Mouse (Mus musculus) layer of hippocampus, postnatal 36 days (tissue): ENCODE data around the gene Grin2a. TPM values are rescaled to one million over a fixed set of nuclear protein-coding genes. Genes with fewer than 3 reads are reported as not detected.
"Not testable (repeated sequence)": the region's sequence is repeated elsewhere in the genome, so short reads cannot be mapped to it uniquely, and the experiment has no call there.

Experiments used
- DNase-seq, 2 experiments: peaks; one replicate each; pipeline ENCODE4 v3.0.0; 2022
- total RNA-seq, 2 experiments: library from RNA; stranded (reverse); gene quantifications; 2 replicates each; pipeline ENCODE4 v1.2.3; 2021

Grin2a gene
- total RNA-seq, 2 experiments from 2014 or later = 375 to 412 TPM

DNA sequence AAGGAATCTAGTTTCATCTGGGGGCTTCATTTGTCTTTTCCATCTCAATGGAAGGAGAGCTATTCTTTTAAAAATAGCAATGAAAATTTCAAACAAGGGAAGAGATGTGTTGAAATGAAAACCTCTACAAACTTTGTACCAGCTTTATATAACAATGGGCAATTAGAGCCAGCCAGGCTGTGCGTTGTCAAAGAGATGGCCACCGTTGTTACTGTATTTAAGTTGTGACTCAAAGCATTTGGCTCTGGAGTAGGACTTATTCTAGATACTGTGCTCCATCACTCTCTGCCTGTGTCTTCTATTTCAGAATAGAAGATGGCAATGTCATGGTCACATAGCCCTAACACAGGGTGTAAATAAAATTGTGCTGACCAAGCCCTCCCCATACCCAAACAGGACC, 371.0 kb downstream of the Grin2a start:
- no peak for DNase-seq

DNA sequence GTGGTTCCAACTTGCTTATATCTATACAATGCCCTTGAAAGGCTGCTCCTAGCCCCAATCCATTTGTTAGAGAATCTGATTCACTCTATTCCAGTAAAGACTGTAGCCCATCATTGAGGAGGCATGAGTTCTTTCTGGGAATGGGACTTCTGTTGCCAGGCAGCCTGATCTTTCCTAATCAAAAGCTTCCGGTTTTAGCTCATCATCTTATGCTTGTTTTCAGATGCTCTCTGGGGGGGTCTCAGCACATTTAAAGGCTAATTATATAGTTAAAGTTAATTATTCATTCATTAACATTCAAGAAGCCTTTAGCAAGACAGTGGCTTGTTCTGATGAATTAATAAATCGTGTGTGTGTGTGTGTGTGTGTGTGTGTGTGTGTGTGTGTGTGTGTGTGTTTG, 377.2 kb downstream of the Grin2a start:
- no peak for DNase-seq

DNA sequence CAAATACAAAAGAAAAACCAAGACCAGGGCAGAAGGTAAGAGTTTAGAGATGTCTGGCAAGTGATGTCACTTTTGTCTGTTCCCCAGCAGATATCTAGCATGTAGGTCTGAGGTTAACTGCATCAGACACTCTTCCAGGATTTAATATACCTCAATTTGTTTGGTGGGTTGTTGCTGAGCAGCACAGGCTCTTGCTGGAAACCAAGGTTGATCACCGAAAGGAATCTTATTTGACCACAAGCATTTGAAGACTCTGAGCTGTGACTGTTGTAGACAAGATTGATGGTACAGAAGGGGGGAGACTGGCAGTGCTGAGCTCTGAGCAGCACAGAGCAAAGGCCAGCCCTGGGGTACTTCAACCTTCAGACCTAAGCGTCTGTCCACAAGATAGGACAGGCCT, 378.1 kb downstream of the Grin2a start:
- no peak for DNase-seq

DNA sequence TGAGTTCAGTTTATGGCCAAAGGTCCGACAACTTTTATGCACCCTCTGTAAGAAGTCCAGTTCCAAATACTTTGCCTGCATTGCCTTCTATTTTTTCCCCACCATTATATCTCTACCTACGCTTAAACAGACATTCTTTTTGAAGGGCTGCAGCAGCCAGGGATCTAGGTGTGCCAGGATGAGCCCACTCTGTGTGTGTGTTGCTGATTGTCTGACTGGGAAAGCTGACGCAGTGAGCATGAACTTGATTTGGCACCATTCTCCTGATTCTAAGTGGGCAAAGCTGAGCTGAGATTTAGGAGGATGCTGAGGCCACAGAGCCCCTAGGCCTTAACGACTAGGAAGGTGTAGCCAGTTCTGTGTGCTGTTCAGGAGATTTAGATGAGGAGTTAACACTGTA, 378.6 kb downstream of the Grin2a start:
- no peak for DNase-seq

DNA sequence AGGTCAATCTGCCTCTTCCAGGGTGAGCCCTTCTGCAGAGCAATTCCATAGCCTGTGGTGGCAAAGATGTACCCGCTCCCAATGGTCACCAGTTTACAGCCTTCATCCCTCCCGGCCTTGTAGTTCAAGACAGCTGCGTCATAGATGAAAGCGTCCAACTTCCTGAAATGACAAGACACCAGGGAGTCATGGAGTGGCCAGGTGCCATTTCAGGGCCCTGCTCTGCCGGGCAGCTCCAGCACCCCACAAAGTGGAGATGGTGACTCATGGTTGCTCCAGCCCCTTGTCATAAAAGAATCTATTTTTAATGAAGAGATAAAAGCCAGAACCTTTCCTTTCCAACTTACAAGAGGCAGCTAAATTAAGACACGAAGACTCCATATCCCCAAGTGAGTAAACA, 382.8 kb downstream of the Grin2a start:
- not testable (repeated sequence) for DNase-seq

DNA sequence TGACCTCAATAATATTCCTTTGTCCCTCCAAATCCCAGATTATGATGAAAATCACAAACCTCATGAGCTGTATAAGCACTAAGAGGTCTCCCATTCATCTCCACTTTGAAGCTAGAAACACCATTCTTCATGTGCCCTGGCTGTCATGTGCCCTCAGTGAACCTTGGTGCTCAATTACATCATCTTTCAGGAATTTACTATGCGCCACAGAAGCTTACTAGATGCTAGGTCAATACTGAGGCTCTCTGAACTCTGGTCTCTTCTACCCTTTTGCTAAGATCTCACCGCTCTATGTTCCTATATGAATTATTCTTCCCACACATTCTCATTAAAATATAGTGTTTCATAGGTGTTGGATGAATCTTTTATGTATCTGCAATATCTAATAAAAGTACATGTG, 387.9 kb downstream of the Grin2a start:
- DNase-seq = no peak

DNA sequence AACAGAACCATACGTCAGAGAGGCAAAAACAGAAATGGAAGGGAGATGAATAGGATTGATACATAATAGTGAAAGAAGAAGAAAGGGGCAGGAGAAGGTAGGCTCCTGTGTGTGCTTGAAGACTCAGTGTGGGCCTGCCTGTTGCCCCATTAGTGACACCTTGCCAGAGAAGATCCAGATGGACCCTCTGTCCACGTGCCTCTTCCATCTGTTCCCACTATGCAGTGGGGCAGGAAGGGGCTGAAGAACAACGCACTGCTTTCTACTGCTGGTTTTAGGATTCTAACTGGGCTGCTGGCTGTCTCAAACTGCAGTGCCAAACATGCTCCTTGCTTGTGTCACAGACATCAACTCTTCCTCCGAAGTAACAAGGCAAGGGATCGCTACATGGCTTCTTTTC, 391.4 kb downstream of the Grin2a start:
- DNase-seq = no peak

DNA sequence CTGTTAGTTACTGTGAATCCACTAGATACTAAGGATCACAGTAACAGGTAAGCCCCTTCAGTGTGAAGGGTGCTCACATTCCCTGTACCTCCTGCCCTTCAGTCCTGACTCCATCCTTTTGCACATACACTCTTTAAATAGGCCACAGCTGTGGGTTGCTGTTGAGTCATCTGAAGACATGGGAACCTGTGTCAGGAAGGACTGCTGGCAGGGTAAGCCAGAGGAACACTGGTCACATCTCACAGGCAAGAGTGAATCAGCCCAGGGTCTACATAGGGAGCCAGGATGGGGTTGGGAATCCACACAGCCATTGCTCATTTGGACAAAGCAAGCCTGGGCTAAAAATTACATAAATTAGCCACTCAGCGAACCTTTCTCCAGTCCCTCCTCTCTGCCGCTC, 392.8 kb downstream of the Grin2a start:
- no peak for DNase-seq

DNA sequence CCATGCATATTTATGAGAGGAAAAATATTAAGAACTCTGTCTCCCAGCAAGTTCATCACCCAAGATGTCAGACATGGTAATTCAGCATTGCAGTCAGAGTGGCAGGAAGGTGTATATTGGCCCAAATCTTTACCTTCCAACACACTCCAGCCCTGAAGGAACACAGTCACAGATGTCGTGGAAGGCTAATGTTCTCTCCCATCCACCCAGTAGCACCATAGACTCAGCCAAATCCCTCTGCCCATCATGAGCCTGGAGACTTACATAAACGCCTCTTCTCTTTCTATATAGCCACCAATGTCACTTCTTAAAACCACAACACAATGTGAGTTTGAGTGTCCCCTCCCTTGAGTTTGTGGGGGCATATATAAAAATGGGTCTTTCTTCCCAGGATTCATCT, 406.2 kb downstream of the Grin2a start:
- no peak for DNase-seq

DNA sequence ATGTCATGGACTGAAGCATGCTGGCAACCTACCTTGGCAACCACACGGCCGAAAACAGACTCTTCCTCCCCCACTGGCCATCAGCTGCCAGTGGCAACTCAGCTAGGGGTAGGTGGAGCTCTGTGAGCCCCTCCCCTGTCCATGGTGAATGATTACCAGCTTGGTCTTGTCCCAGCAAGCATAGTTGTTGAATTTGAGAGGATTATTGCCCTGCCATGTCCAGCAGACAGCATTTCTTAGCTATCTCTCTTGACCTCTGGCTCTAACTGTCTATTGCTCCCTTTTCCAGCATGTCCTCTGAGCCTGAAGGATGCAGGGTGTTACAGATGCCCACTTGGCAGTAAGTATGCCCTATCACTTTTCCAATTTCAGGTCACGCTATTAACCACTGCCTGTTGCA, 406.9 kb downstream of the Grin2a start:
- DNase-seq = no peak

DNA sequence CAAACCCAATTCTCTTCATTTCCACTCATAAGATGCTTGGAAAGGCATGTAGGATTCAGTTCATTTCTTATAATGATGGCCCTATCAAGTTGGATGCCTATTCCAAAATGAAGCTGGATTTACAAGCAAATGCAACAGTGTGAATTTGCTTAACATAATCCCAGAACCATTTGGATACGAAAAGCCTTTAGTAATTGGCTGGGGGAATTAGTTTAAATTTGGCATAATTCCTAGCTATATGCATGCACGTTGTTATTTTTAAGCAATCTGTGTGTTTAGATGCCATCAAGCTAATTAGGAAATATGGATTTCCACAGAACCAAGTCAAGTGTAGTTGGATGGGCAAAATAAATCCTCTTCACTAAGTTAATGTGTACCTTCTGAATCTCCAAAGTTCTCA, 411.4 kb downstream of the Grin2a start:
- no peak for DNase-seq

DNA sequence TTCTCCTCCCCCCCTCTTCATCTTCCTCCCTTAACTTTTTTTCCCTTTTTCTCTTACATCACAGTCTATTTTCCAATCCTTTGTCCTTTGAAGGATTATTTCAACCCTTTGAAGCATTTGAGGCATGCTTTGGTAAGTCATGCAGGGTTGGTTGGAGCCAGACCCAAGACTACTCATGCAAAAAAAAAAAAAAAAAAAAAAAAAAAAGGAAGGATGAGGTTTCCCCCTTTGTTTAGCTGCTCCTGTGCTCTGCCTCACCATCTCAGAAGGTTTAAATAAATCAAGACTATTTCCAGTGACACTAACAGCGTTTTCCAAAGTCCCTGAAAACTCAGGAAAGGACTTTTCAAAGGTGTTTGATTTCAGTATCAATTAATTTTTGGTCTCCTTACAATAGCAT, 423.6 kb downstream of the Grin2a start:
- no peak for DNase-seq

DNA sequence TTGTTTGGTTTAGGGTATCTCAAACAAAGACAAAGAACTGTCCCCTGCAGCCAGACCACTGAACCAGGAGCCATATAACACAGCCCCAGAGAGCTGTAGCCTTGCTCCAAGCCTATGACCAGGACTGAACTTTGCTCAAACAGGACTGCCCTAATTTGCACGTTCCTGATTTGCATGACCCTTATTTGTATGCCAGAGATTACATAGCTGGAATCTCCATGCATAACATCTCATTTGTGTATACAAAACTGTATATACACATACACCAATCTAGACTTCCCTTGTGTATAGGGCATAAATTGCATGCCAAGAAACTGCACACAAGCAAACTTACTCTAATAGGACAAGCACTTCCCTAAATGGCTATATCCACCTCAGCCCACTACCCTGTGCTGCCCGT, 428.1 kb downstream of the Grin2a start:
- DNase-seq = no peak

DNA sequence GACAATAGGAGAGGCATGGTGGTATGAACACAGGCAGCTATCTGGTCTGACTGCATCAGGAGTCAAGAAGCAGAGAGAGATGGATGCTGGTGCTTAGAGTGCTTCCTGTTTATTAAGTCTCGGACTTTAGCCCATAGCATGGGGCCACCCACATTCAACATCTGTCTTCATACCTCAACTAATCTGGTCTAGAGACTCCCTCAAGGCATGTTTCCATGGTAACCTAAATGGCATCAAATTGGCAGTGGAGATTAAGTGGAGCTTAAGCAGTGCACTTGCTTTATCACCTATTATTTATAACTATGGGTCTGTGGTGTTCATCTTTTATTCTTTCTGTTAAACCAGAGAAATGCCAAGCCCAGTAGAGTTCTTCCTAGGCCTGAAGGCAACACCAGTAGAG, 433.5 kb downstream of the Grin2a start:
- DNase-seq = no peak

DNA sequence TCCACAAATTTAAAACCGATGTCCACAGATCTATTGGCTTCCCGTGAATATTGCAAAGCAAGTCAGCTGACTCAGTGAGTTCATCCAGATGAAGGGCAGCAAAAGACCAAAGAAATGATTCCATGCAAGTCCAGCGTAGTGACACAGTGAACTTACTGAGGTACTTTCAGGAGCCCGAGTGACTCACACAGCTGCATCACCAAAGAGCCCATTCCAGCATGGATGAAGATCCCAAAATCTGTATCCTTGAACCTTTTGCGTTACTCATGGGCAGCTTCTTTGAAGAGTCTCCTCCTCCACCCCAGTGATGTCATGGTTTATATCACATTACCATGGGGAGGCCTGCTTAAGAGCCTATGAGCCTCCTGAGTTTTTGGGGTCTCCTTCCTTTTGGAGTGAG, 460.2 kb downstream of the Grin2a start:
- no peak for DNase-seq

DNA sequence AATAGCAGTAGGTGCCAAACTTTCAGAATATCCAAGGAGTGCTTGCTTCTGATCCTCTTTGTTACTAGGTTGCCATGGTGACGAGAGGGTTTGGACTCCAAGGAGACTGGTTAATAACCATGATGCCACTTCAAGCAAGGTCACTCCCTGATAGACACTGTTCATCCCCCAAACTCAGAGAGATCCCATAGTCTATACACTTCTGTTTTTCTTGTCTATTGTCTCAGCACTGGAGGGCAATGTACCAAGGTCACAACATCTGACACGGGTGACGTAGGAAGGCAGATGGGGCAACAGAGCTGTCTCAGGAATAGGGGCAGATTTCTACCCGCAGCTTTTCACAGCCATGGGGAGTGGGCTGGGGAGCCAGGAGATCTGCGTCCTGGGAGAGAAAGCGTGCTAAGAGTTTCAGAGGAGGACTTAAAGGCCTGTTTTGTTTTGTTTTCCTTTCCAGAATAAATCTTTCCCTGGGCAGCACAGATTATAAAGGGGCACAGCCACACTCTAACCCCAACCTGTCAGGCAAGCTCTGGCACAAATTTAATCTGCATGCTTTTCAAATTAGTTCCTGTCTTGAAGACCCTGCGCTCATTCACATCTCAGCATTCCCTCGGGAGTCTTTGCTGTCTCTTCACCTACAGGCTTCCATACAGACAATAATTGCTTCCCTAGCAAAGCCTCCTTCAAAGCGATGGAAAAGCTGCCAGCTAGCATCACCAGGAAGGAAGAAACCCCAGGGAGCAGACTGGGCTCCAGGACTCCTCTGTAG, 461.6 kb downstream of the Grin2a start:
- DNase-seq = no peak

DNA sequence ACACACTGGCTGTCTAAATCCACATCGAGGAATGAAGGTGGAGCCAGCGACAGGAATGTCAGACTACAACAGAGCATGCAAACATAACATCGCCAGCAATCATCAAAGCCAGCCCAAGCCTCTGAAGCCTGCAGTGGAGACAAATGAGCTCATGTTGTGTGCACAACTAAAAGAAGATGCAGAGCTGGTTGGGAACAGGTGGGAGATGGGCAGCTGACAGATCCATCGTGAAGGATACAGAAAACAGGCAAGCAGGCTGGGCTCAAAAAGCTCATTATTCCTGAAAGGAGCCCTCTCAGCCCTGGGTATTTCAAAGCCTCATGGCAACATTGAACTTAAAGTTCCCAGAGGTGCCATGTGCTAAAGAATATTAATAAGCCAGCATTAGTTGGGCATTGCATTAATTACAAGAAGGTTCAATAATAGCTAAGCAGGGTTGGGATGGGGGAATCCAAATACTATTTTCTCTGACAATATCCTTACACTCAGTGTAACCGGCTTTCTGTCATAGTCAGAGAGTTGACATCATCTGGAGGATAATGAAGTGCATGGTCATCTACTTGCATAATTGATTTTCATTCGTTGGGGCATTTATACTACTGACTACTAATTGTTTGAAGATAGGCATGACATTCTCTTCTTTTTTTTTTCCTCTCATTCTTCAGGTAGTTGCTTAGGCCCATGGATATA, 462.4 kb downstream of the Grin2a start:
- no peak for DNase-seq

DNA sequence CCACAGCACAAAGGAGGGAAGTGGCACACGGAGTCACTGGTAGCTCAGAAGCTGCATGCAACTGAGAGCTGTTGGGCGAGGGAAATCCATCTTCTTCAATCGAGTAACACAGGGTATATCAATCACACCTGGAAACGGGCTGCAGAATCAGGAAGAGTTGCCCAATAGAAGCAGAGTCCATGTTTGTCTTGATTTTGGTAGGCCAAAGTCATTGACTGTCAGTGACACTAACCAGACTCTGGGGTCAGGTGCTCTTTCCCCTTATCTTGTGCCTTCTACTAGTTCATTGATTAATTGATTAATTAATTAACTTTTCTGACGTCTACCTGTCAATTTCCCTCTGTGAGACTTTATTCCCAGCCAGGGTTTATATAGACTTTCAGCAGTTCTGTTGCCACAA, 468.1 kb downstream of the Grin2a start:
- no peak for DNase-seq

DNA sequence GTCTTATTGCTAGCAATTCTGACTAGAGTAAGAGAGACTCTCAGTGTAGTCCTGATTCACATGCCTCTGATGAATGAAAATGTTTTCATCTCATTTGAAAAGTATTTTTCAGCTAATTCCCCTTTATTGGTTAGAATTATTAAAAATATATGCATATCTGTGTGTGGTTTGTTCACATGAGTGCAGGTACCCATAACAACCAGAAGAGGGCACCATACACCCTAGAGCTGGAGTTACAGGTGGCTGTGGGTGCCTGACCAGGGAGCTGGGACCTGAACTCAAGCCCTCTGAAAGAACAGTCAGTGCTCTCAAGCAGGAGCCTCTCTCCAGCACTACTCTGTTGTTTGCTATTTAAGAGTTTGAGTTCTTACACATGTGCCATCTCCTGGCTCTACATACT, 472.0 kb downstream of the Grin2a start:
- DNase-seq = no peak

Other genes starting within 250 kb of the Grin2a start
- gene Rpl39l, start 174.7 kb upstream of the Grin2a start, total RNA-seq = not detected
- gene Atf7ip2, start 197.2 kb upstream of the Grin2a start, total RNA-seq = not detected